Mouse (Mus musculus) megakaryocyte, embryonic 14.5 days (primary cell): ENCODE data around the gene Fkbp8.

Source experiments
- FLI1 ChIP-seq: IDR thresholded peaks from 2 replicates; pipeline ENCODE4 v1.6.1; 2012; ENCODE audit warnings: low read length, inconsistent platforms, mixed read lengths
- GATA1 ChIP-seq: IDR thresholded peaks from 3 replicates; pipeline ENCODE4 v1.6.1; 2012; ENCODE audit warnings: mixed read lengths, low read length, inconsistent platforms, borderline replicate concordance

- TF ChIP-seq GATA1 (no peak), FLI1 (no peak)
Measured at GRCm38 (mm10) chr8:70562802-70563201, 35.3 kb downstream of the Fkbp8 start.
